Mouse (Mus musculus) forebrain, postnatal 0 days (tissue): ENCODE data around the gene Ankrd11. TPM values are rescaled to one million over a fixed set of nuclear protein-coding genes. Genes with fewer than 3 reads are reported as not detected.

Source experiments
- ATAC-seq: fragments of 200-750 bp; cut with Nextera tagmentation; 2 replicates; pipeline ENCODE4 v1.8.0; 2017; ENCODE audit warnings: mild to moderate bottlenecking, moderate library complexity
- DNase-seq: peaks from one replicate; pipeline ENCODE4 v3.0.0-alpha.2; 2015
- H3K27ac ChIP-seq: fragments of 300-500 bp; sonication (generic); 2 replicates; pipeline ENCODE4 v1.5.1; 2014; ENCODE audit warnings: low read depth, mild to moderate bottlenecking, antibody characterized with exemption, low read length, moderate library complexity, mixed read lengths
- H3K27me3 ChIP-seq: fragments of 300-500 bp; sonication (generic); 2 replicates; pipeline ENCODE4 v1.6.1; 2014; ENCODE audit warnings: mild to moderate bottlenecking, low read length, mixed read lengths; ENCODE audit not compliant: insufficient read depth
- H3K36me3 ChIP-seq: fragments of 300-500 bp; sonication (generic); 2 replicates; pipeline ENCODE4 v1.6.1; 2014; ENCODE audit warnings: mild to moderate bottlenecking, moderate library complexity; ENCODE audit not compliant: insufficient read depth
- H3K4me1 ChIP-seq: fragments of 300-500 bp; sonication (generic); 2 replicates; pipeline ENCODE4 v1.6.1; 2014; ENCODE audit warnings: antibody characterized with exemption; ENCODE audit not compliant: insufficient read depth
- H3K4me2 ChIP-seq: fragments of 300-500 bp; sonication (generic); 2 replicates; pipeline ENCODE4 v1.6.1; 2014; ENCODE audit warnings: low read depth, mild to moderate bottlenecking, moderate library complexity
- H3K4me3 ChIP-seq: fragments of 300-500 bp; sonication (generic); 2 replicates; pipeline ENCODE4 v1.5.1; 2014; ENCODE audit warnings: low read depth, low read length, mixed read lengths
- H3K9ac ChIP-seq: fragments of 300-500 bp; sonication (generic); 2 replicates; pipeline ENCODE4 v1.6.1; 2014; ENCODE audit warnings: mild to moderate bottlenecking
- H3K9me3 ChIP-seq: fragments of 300-500 bp; sonication (generic); 2 replicates; pipeline ENCODE4 v1.6.1; 2016; ENCODE audit warnings: low read length
- CTCF ChIP-seq: sonication (generic); IDR thresholded peaks from 2 replicates; pipeline ENCODE4 v1.5.1; 2016; ENCODE audit warnings: antibody characterized with exemption, control low read depth, low read depth
- WGBS: fragments of 180-500 bp; shearing (Covaris S2); extraction: QIAGEN DNeasy Blood & Tissue Kit; methylation state at CpG from one replicate; pipeline ENCODE4 v1.1.7; 2014; 5-methylcytosine and 5-hydroxymethylcytosine counted together
- polyA plus RNA-seq: library from polyadenylated mRNA; unstranded; fragments of >200 nt; fragmentation: Nextera tagmentation; extraction: Ambion mirVana; gene quantifications from 2 replicates; pipeline ENCODE4 v1.2.1, GENCODE M21; 2015
- total RNA-seq: library from RNA; depleted of rRNA; stranded (reverse); fragments of >200 nt; gene quantifications from 2 replicates; pipeline ENCODE4 v1.2.3, GENCODE M21; 2014

Ankrd11 gene
- total and polyA plus RNA-seq, 2 experiments from 2014 or later: 73.5 to 103 TPM

DNA sequence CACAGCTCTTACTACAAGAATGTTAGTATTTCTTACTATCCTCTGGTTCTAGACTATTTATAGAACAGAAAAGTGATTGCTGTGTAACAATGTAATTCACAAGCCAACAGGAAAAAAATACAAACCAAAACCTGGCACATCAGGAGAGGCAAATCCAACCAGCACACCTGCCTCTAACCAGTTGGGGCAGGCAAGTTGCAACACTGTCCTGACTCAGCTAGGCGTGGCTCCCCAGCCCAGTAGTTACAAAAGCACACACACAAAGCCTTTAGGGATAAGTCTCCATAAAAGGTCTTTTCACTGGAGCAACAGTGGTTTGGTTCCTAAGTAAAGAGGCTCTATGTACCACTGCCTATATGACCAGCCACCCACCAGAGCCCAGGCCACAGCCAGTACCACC is 20.8 kb downstream of the Ankrd11 start:
- no peak for ATAC-seq
- no peak overlapping the region for H3K4me3 ChIP-seq
- H3K9me3 ChIP-seq: no peaks in the 10 kb centered on the region

GRCm38 (mm10) chr8:123020859-123021258 is 21.2 kb downstream of the Ankrd11 start:
- Histone ChIP-seq H3K9ac (no peak overlapping the region), H3K4me2 (no peak overlapping the region), H3K4me1 (no peaks in the 10 kb centered on the region), H3K36me3 (no peaks in the 10 kb centered on the region), H3K9me3 (no peaks in the 10 kb centered on the region), H3K4me3 (no peak overlapping the region), H3K27ac (no peak overlapping the region), H3K27me3 (no peaks in the 10 kb centered on the region)
- DNase-seq (no peak), ATAC-seq (no peak)
- TF ChIP-seq CTCF: no peak
- WGBS: 75% methylated on average over 2 of the region's 2 CpGs

More for the DNA sequence above, 20.8 kb downstream of the Ankrd11 start:
- DNase-seq: no peak
- Histone ChIP-seq H3K4me1 (no peaks in the 10 kb centered on the region), H3K4me2 (no peak overlapping the region), H3K27ac (no peak overlapping the region), H3K27me3 (no peaks in the 10 kb centered on the region), H3K9ac (no peak overlapping the region), H3K36me3 (no peaks in the 10 kb centered on the region)
- TF ChIP-seq CTCF: no peak
- 65% methylated on average over 1 of the region's 1 CpGs for WGBS

DNA sequence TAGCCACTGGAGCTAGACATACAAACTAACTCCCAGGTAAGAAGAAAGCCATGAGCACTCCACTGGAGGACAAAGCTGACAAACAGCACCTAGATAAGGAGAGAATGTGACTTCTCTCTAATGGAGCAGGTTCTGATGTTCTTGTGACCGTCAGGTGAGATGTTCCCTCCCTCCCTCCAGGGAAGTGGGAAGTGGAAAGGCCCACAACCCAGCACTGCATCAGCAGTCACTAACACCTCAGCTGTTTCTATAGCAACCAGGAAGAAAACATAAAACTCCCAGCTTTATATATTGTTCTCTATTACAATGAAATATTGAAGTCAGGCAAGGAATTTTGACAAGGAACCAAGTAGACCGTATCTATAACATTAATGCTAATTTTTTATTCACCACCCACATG is 22.0 kb downstream of the Ankrd11 start:
- H3K9me3 ChIP-seq: no peaks in the 10 kb centered on the region
- no peak; the same call in 1 of the 2 replicates for ATAC-seq
- no peak overlapping the region for H3K4me3 ChIP-seq
- WGBS: 66% methylated on average over 2 of the region's 2 CpGs
- H3K36me3 ChIP-seq: no peaks in the 10 kb centered on the region
- H3K9ac ChIP-seq: no peak overlapping the region
- no peak for DNase-seq
- TF ChIP-seq CTCF: no peak
- no peak overlapping the region for H3K27ac ChIP-seq
- H3K4me1 ChIP-seq: no peaks in the 10 kb centered on the region
- no peak overlapping the region for H3K4me2 ChIP-seq
- no peaks in the 10 kb centered on the region for H3K27me3 ChIP-seq

GRCm38 (mm10) chr8:123018484-123019164 is 23.5 kb downstream of the Ankrd11 start:
- DNase-seq (no peak), ATAC-seq (no peak)
- Histone ChIP-seq H3K27me3 (no peaks in the 10 kb centered on the region), H3K4me2 (no peak overlapping the region), H3K36me3 (no peaks in the 10 kb centered on the region), H3K4me3 (no peak overlapping the region), H3K9ac (no peak overlapping the region), H3K4me1 (no peaks in the 10 kb centered on the region), H3K9me3 (no peaks in the 10 kb centered on the region), H3K27ac (no peak overlapping the region)
- 57% methylated on average over 4 of the region's 4 CpGs for WGBS
- no peak for TF ChIP-seq CTCF

- ATAC-seq (no peak), DNase-seq (no peak)
- no peak overlapping the region for H3K4me3 ChIP-seq
- no peaks in the 10 kb centered on the region for H3K27me3 ChIP-seq
- H3K4me1 ChIP-seq: no peaks in the 10 kb centered on the region
- H3K27ac ChIP-seq: no peak overlapping the region
- no peak overlapping the region for H3K9ac ChIP-seq
- H3K4me2 ChIP-seq: no peak overlapping the region
- no peak for TF ChIP-seq CTCF
- WGBS: 94% methylated on average over 4 of the region's 4 CpGs
- no peaks in the 10 kb centered on the region for H3K36me3 ChIP-seq
- H3K9me3 ChIP-seq: no peaks in the 10 kb centered on the region
Observed at GRCm38 (mm10) chr8:123017143-123017542, 24.9 kb downstream of the Ankrd11 start.

GRCm38 (mm10) chr8:123015074-123015473 is 27.0 kb downstream of the Ankrd11 start:
- ATAC-seq (no peak), DNase-seq (no peak)
- 62% methylated on average over 3 of the region's 3 CpGs for WGBS
- no peaks in the 10 kb centered on the region for H3K9me3 ChIP-seq
- no peak for TF ChIP-seq CTCF
- no peaks in the 10 kb centered on the region for H3K4me1 ChIP-seq
- H3K4me3 ChIP-seq: no peak overlapping the region
- no peak overlapping the region for H3K4me2 ChIP-seq
- no peak overlapping the region for H3K9ac ChIP-seq
- no peaks in the 10 kb centered on the region for H3K27me3 ChIP-seq
- no peak overlapping the region for H3K27ac ChIP-seq
- H3K36me3 ChIP-seq: no peaks in the 10 kb centered on the region

- H3K9me3 ChIP-seq: no peaks in the 10 kb centered on the region
- H3K27me3 ChIP-seq: no peaks in the 10 kb centered on the region
- no peaks in the 10 kb centered on the region for H3K36me3 ChIP-seq
- TF ChIP-seq CTCF: no peak
- WGBS: 64% methylated on average over 7 of the region's 7 CpGs
- ATAC-seq (no peak), DNase-seq (no peak)
- H3K4me3 ChIP-seq: no peak overlapping the region
- H3K27ac ChIP-seq: no peak overlapping the region
- no peak overlapping the region for H3K9ac ChIP-seq
- no peak overlapping the region for H3K4me2 ChIP-seq
- H3K4me1 ChIP-seq: no peaks in the 10 kb centered on the region
Observed at GRCm38 (mm10) chr8:123014429-123014828, 27.6 kb downstream of the Ankrd11 start.
